Mouse (Mus musculus) forebrain, postnatal 0 days (tissue): ENCODE measurements around the gene Tomm70a. TPM values are rescaled to one million over a fixed set of nuclear protein-coding genes. Genes with fewer than 3 reads are reported as not detected.
"Not testable (repeated sequence)": the region's sequence is repeated elsewhere in the genome, so short reads cannot be mapped to it uniquely, and the experiment has no call there.

ENCODE experiments used
- ATAC-seq: fragments of 200-750 bp; cut with Nextera tagmentation; 2 replicates; pipeline ENCODE4 v1.8.0; 2017; ENCODE audit warnings: mild to moderate bottlenecking, moderate library complexity
- DNase-seq: peaks from one replicate; pipeline ENCODE4 v3.0.0-alpha.2; 2015
- H3K27ac ChIP-seq: fragments of 300-500 bp; sonication (generic); 2 replicates; pipeline ENCODE4 v1.5.1; 2014; ENCODE audit warnings: low read depth, mild to moderate bottlenecking, antibody characterized with exemption, low read length, moderate library complexity, mixed read lengths
- H3K27me3 ChIP-seq: fragments of 300-500 bp; sonication (generic); 2 replicates; pipeline ENCODE4 v1.6.1; 2014; ENCODE audit warnings: mild to moderate bottlenecking, low read length, mixed read lengths; ENCODE audit not compliant: insufficient read depth
- H3K36me3 ChIP-seq: fragments of 300-500 bp; sonication (generic); 2 replicates; pipeline ENCODE4 v1.6.1; 2014; ENCODE audit warnings: mild to moderate bottlenecking, moderate library complexity; ENCODE audit not compliant: insufficient read depth
- H3K4me1 ChIP-seq: fragments of 300-500 bp; sonication (generic); 2 replicates; pipeline ENCODE4 v1.6.1; 2014; ENCODE audit warnings: antibody characterized with exemption; ENCODE audit not compliant: insufficient read depth
- H3K4me2 ChIP-seq: fragments of 300-500 bp; sonication (generic); 2 replicates; pipeline ENCODE4 v1.6.1; 2014; ENCODE audit warnings: low read depth, mild to moderate bottlenecking, moderate library complexity
- H3K4me3 ChIP-seq: fragments of 300-500 bp; sonication (generic); 2 replicates; pipeline ENCODE4 v1.5.1; 2014; ENCODE audit warnings: low read depth, low read length, mixed read lengths
- H3K9ac ChIP-seq: fragments of 300-500 bp; sonication (generic); 2 replicates; pipeline ENCODE4 v1.6.1; 2014; ENCODE audit warnings: mild to moderate bottlenecking
- H3K9me3 ChIP-seq: fragments of 300-500 bp; sonication (generic); 2 replicates; pipeline ENCODE4 v1.6.1; 2016; ENCODE audit warnings: low read length
- CTCF ChIP-seq: sonication (generic); IDR thresholded peaks from 2 replicates; pipeline ENCODE4 v1.5.1; 2016; ENCODE audit warnings: antibody characterized with exemption, control low read depth, low read depth
- WGBS: fragments of 180-500 bp; shearing (Covaris S2); extraction: QIAGEN DNeasy Blood & Tissue Kit; methylation state at CpG from one replicate; pipeline ENCODE4 v1.1.7; 2014; 5-methylcytosine and 5-hydroxymethylcytosine counted together
- polyA plus RNA-seq: library from polyadenylated mRNA; unstranded; fragments of >200 nt; fragmentation: Nextera tagmentation; extraction: Ambion mirVana; gene quantifications from 2 replicates; pipeline ENCODE4 v1.2.1, GENCODE M21; 2015
- total RNA-seq: library from RNA; depleted of rRNA; stranded (reverse); fragments of >200 nt; gene quantifications from 2 replicates; pipeline ENCODE4 v1.2.3, GENCODE M21; 2014

Tomm70a gene
- total and polyA plus RNA-seq, 2 experiments from 2014 or later: 65.7 to 138 TPM

DNA sequence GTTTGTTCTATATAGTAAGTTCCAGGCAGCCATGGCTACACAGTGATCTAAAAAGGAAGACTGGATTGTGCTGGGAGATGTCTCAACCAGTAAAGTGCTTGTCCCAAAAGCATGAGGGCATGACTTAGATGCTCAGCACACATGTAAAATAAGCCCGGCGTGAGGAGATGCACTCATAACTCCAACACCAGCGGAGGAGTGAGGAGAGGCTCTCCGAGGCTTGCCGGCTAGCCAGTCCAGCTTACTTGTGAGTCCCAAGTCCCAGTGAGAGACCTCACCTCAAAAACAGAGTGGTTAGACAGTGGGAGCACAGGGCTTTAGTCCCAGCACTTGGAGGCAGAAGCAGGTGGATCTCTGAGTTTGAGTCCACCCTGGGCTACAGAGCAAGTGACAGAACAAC is 43.7 kb downstream of the Tomm70a start:
- TF ChIP-seq CTCF: no peak
- ATAC-seq (no peak), DNase-seq (no peak)
- H3K9me3 ChIP-seq: no peaks in the 10 kb centered on the region
- no peak overlapping the region for H3K4me2 ChIP-seq
- no peak overlapping the region for H3K27ac ChIP-seq
- H3K27me3 ChIP-seq: no peaks in the 10 kb centered on the region
- H3K36me3 ChIP-seq: peaks cover 6% of the 10 kb centered on the region; the same call in 1 of the 2 replicates
- no peak overlapping the region for H3K9ac ChIP-seq
- WGBS: 97% methylated on average over 5 of the region's 5 CpGs
- H3K4me1 ChIP-seq: peaks cover 6% of the 10 kb centered on the region; the same call in 1 of the 2 replicates
- no peak overlapping the region for H3K4me3 ChIP-seq

DNA sequence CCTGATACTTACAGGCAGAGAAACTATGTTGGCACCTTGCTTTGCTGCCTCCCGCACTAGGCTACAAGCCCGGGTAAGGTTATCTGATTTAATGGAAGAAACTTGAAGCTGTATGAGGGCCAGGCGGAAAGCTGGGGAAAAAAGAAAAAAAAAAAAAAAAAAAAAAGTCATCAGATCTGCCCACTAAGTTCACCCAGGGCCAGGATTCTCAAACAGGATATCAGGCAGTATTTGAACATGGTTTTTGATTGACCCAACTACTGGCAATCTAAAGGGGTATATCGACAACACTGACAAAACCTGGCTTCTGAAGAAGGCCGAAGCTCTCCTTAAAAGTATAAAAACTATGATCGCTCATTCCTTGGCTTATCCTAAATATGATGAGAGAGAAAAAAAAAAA is 44.6 kb downstream of the Tomm70a start:
- Histone ChIP-seq H3K4me1 (peaks cover 6% of the 10 kb centered on the region; the same call in 1 of the 2 replicates), H3K36me3 (peaks cover 5% of the 10 kb centered on the region), H3K9me3 (no peaks in the 10 kb centered on the region), H3K27me3 (no peaks in the 10 kb centered on the region), H3K4me3 (no peak overlapping the region), H3K9ac (no peak overlapping the region), H3K4me2 (peak overlapping the region; percentile 70; the same call in 1 of the 2 replicates), H3K27ac (no peak overlapping the region)
- ATAC-seq (no peak), DNase-seq (no peak)
- no peak for TF ChIP-seq CTCF
- 88% methylated on average over 6 of the region's 6 CpGs for WGBS

DNA sequence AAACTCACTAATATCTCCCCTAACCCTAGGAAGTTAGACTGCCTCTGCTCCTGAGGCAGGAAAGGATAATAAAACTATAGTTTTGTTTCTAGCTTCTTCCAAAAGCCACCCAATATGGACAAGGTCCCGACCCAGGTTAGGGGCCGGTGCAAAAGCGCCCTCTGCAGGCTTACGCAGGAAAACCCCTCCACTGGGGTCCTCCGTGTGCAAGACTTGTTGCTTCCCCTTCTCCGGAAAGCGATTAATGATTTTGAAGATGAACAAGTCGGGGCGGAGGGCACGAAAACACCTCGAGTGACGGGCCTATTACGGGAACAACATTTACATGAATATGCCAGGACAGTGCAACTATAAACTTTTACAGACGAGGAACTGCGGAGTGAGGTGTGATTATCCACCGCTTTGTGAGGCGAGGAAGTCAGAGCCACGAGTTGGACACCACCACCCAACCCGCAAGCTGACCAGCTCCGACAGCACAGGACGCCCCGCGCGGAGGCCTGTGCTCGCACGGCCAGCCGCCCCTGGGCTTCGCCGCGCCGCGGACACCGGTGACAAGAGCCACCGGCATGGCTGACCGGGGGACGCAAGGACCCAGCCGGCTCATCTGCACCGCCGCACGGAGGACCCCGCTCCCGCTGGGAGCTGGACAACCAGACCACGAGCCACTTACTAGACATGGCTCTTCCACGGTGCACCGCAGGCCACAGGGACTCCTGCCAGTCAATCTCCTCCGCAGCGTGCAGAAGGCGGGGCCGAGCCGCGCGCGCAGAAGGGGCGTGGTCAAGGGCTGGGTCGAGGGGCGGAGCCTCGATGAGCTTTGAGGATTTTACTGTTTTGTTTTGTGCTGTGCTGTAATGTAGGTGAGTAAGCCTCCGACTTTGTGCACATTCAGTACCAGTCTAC is 45.4 kb downstream of the Tomm70a start, which contains the start of gene Nit2:
Gene Nit2, minus strand, starts transcription at position 731 of the 903 bp plus-strand sequence.
- ATAC-seq (peak; percentile 98), DNase-seq (peak; percentile 90)
- peak within 1 kb of the TSS; percentile 65 for H3K9ac ChIP-seq
- WGBS: under 1% methylated on average over 57 of the region's 58 CpGs
- H3K4me3 ChIP-seq: peak within 1 kb of the TSS; percentile 62
- H3K9me3 ChIP-seq: no peaks in the 10 kb centered on the region
- peaks cover 7% of the 10 kb centered on the region for H3K36me3 ChIP-seq
- H3K27me3 ChIP-seq: no peaks in the 10 kb centered on the region
- peak within 1 kb of the TSS; percentile 60 for H3K27ac ChIP-seq
- peak within 1 kb of the TSS; percentile 70 for H3K4me2 ChIP-seq
- H3K4me1 ChIP-seq: peaks cover 6% of the 10 kb centered on the region; the same call in 1 of the 2 replicates
- TF ChIP-seq CTCF: peak; percentile 73

DNA sequence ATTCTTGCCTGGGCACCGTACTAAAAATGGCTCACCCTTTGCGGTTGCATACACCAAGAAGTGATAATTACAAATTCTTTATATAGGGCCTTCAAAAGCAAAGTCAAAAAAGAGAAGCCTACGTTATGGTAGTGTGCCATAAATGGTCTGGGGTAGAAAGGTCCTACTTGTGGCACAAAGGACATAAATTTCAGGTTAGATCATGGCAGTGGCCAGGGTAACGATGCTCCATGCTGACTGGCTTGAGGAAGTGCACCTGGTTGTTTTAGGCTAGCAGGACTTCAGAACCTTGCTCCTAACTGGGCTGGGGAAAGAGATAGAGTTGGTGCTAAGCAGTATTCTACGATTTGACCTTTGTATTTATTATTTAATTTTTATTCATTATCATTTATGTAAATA is 46.0 kb downstream of the Tomm70a start:
- no peaks in the 10 kb centered on the region for H3K9me3 ChIP-seq
- peak; percentile 8 for ATAC-seq
- no peak for DNase-seq
- H3K27me3 ChIP-seq: no peaks in the 10 kb centered on the region
- H3K27ac ChIP-seq: peak overlapping the region; percentile 60
- H3K4me1 ChIP-seq: peaks cover 6% of the 10 kb centered on the region; the same call in 1 of the 2 replicates
- H3K9ac ChIP-seq: peak overlapping the region; percentile 65
- 28% methylated on average over 5 of the region's 5 CpGs for WGBS
- no peak for TF ChIP-seq CTCF
- H3K4me2 ChIP-seq: peak overlapping the region; percentile 70
- peaks cover 10% of the 10 kb centered on the region for H3K36me3 ChIP-seq
- H3K4me3 ChIP-seq: peak overlapping the region; percentile 62

DNA sequence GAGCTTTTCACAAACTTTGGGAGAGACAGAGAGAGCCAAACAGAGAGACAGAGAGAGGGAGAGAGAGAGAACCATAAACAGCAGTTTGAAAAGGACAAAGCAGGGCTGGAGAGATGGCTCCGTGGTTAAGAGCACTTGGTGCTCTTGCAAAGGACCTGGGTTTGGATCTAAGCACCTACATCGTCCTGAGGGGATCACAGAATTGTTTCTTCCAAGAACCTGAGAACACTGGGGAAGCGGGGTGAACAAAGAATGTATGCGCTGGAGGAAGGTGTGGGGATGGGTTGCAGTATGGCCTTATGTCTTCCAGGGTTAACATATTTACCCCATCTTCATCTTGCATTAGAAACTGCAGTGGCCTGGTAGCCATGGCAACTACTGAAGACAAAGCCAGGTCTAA is 46.7 kb downstream of the Tomm70a start:
- ATAC-seq (no peak), DNase-seq (no peak)
- no peak for TF ChIP-seq CTCF
- Histone ChIP-seq H3K36me3 (peaks cover 14% of the 10 kb centered on the region), H3K27ac (no peak overlapping the region), H3K9me3 (no peaks in the 10 kb centered on the region), H3K4me1 (peaks cover 6% of the 10 kb centered on the region; the same call in 1 of the 2 replicates), H3K9ac (no peak overlapping the region), H3K4me2 (no peak overlapping the region; the same call in 1 of the 2 replicates), H3K27me3 (no peaks in the 10 kb centered on the region), H3K4me3 (no peak overlapping the region)
- 63% methylated on average over 4 of the region's 4 CpGs for WGBS

DNA sequence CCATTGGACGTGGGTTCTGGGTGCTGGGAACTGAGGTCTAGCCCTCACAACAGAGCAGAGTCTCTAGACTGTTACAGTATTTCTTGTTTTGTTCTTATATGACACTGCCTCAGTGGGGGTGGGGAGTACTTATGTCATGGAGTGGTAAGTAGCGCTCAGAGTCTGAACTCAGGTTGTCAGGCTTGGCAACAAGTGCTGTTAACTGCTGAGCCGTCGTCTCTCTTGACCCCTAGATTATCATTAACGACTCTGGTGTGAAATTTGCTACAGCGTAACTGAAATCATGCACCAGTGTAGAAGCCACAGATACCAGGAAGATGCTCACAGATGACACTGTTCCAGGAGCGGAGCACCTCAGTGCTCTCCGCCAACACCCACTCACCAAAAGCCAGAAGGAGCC is 49.7 kb downstream of the Tomm70a start:
- Histone ChIP-seq H3K9ac (no peak overlapping the region), H3K4me3 (no peak overlapping the region), H3K4me2 (no peak overlapping the region), H3K9me3 (no peaks in the 10 kb centered on the region), H3K27ac (no peak overlapping the region), H3K36me3 (peaks cover 20% of the 10 kb centered on the region), H3K27me3 (no peaks in the 10 kb centered on the region), H3K4me1 (peaks cover 6% of the 10 kb centered on the region; the same call in 1 of the 2 replicates)
- ATAC-seq (no peak), DNase-seq (no peak)
- no peak for TF ChIP-seq CTCF
- WGBS: 77% methylated on average over 8 of the region's 8 CpGs

DNA sequence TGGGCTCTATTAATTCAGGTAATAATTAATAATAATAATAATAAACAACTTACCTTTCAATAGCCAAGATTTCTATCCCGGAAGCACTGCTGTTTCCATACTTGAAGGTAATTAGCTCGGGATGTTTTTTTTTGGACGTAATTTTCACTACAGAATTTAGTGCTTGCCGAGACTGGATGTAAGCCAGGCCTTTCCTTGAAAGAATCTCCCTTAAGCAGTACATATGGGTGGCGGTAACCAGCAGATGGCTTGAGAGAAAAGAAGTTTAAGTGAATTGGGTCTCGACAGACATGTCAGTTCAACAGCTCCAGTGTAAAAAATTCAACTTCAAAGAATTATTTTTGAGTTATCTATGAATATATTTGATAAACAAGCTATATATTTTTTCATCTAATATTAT is 50.1 kb downstream of the Tomm70a start:
- 60% methylated on average over 6 of the region's 6 CpGs for WGBS
- no peak overlapping the region for H3K4me3 ChIP-seq
- peaks cover 23% of the 10 kb centered on the region for H3K36me3 ChIP-seq
- no peak overlapping the region for H3K4me2 ChIP-seq
- H3K27ac ChIP-seq: no peak overlapping the region
- peaks cover 6% of the 10 kb centered on the region; the same call in 1 of the 2 replicates for H3K4me1 ChIP-seq
- H3K9ac ChIP-seq: no peak overlapping the region
- no peaks in the 10 kb centered on the region for H3K9me3 ChIP-seq
- no peak for TF ChIP-seq CTCF
- DNase-seq (peak; percentile 56), ATAC-seq (no peak)
- H3K27me3 ChIP-seq: no peaks in the 10 kb centered on the region

DNA sequence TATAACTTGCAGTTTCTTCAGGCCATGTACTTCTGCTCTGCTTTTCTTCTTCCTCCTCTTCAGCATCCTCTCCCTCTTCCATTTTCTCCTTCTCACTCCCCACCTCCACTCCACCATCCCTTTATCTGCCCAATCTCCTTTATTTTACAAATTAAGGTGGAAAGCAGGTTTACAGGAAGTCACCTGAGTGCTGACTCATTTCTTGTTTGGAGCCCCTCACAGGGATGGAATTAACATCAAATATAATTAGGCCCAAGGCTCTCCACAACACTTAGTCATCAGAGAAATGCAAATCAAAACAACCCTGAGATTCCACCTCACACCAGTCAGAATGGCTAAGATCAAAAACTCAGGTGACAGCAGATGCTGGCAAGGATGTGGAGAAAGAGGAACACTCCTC is 53.0 kb downstream of the Tomm70a start:
- not testable (repeated sequence) for H3K9me3 ChIP-seq, H3K4me2 ChIP-seq, H3K4me1 ChIP-seq, DNase-seq, H3K27me3 ChIP-seq, H3K4me3 ChIP-seq, H3K9ac ChIP-seq, ATAC-seq, H3K27ac ChIP-seq
- H3K36me3 ChIP-seq: peaks cover 25% of the 10 kb centered on the region
